Mouse (Mus musculus) heart, adult 2 months (tissue): ENCODE results near the gene Cabcoco1.

ENCODE experiments used
- CTCF ChIP-seq: fragments of 200-600 bp; IDR thresholded peaks from 2 replicates; pipeline ENCODE4 v1.8.1; 2022; ENCODE audit warnings: antibody characterized with exemption, mild to moderate bottlenecking, moderate library complexity
- EP300 ChIP-seq: fragments of 200-500 bp; IDR thresholded peaks from 2 replicates; pipeline ENCODE4 v1.6.1; 2011; ENCODE audit warnings: low read depth, low read length, control low read depth; ENCODE audit not compliant: insufficient read depth
- POLR2A ChIP-seq: fragments of 200-500 bp; IDR thresholded peaks from 2 replicates; pipeline ENCODE4 v1.6.1; 2011; ENCODE audit warnings: mild to moderate bottlenecking, low read depth, low read length, control low read depth; ENCODE audit not compliant: insufficient read depth

DNA sequence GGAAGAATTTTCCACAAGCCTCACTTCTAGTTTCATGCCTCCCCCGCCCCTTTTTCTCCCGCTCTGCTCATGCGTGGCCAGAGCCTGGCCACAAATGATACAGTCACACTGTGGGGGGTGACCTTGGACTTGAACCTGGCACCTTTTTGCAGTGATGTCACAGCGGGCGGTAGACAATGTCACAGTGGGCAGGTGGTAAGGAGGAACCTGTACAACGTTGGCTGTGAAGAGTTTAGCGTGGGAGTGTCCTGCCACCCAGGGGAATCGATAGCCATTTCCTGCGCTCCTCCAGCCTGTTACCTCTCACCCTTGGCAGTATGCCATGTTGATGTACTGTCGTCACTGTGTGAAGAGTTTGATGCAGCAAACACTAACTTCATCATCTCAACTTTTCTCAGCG is 81.9 kb downstream of the Cabcoco1 start:
- TF ChIP-seq EP300 (no peak), POLR2A (no peak), CTCF (no peak)
